Mouse (Mus musculus) stomach, embryonic 16.5 days (tissue): ENCODE results near the gene Mpzl3. TPM values are rescaled to one million over a fixed set of nuclear protein-coding genes. Genes with fewer than 3 reads are reported as not detected.
"Not testable (repeated sequence)": the region's sequence is repeated elsewhere in the genome, so short reads cannot be mapped to it uniquely, and the experiment has no call there.

Experiments
- ATAC-seq: fragments of 200-750 bp; cut with Nextera tagmentation; 2 replicates; pipeline ENCODE4 v1.8.0; 2017; ENCODE audit warnings: moderate number of reproducible peaks, moderate TSS enrichment; ENCODE audit not compliant: insufficient read depth, low FRiP score
- H3K27ac ChIP-seq: fragments of 300-500 bp; sonication (generic); 2 replicates; pipeline ENCODE4 v1.5.1; 2014; ENCODE audit warnings: low read length
- H3K27me3 ChIP-seq: fragments of 300-500 bp; sonication (generic); 2 replicates; pipeline ENCODE4 v1.6.1; 2014; ENCODE audit warnings: low read length, control low read depth, mixed read lengths; ENCODE audit not compliant: control insufficient read depth, insufficient read depth
- H3K36me3 ChIP-seq: fragments of 300-500 bp; sonication (generic); 2 replicates; pipeline ENCODE4 v1.6.1; 2014; ENCODE audit warnings: low read length; ENCODE audit not compliant: control insufficient read depth, insufficient read depth
- H3K4me1 ChIP-seq: fragments of 300-500 bp; sonication (generic); 2 replicates; pipeline ENCODE4 v1.6.1; 2014; ENCODE audit warnings: low read length, control low read depth, mixed read lengths; ENCODE audit not compliant: control insufficient read depth, insufficient read depth
- H3K4me2 ChIP-seq: fragments of 300-500 bp; sonication (generic); 2 replicates; pipeline ENCODE4 v1.6.1; 2014; ENCODE audit warnings: low read depth, low read length, mixed read lengths
- H3K4me3 ChIP-seq: fragments of 300-500 bp; sonication (generic); replicated peaks from 2 replicates; pipeline ENCODE4 v1.5.1; 2014; ENCODE audit warnings: mild to moderate bottlenecking, low read length
- H3K9ac ChIP-seq: fragments of 300-500 bp; sonication (generic); 2 replicates; pipeline ENCODE4 v1.6.1; 2014; ENCODE audit warnings: low read length
- H3K9me3 ChIP-seq: fragments of 300-500 bp; sonication (generic); replicated peaks from 2 replicates; pipeline ENCODE4 v1.6.1; 2016; ENCODE audit warnings: low read length, control low read depth; ENCODE audit not compliant: control insufficient read depth
- WGBS: fragments of 180-500 bp; shearing (Covaris S2); extraction: QIAGEN DNeasy Blood & Tissue Kit; methylation state at CpG from one replicate; pipeline ENCODE4 v1.1.7; 2014; 5-methylcytosine and 5-hydroxymethylcytosine counted together
- polyA plus RNA-seq: library from polyadenylated mRNA; unstranded; fragments of >200 nt; fragmentation: Nextera tagmentation; extraction: Ambion mirVana; gene quantifications from 2 replicates; pipeline ENCODE4 v1.2.1, GENCODE M21; 2015

The Mpzl3 gene
- polyA plus RNA-seq, 1 experiment from 2014 or later, result 15.7 TPM

- Histone ChIP-seq H3K4me2 (no peak overlapping the region), H3K9ac (no peak overlapping the region), H3K9me3 (no peaks in the 10 kb centered on the region), H3K4me1 (no peaks in the 10 kb centered on the region), H3K4me3 (no peak overlapping the region), H3K36me3 (no peaks in the 10 kb centered on the region), H3K27ac (no peak overlapping the region), H3K27me3 (no peaks in the 10 kb centered on the region)
- WGBS, result 8% methylated on average over 3 of the region's 3 CpGs
- ATAC-seq, result no peak
Measured at GRCm38 (mm10) chr9:45022800-45023199, 32.2 kb upstream of the Mpzl3 start.

- H3K9ac ChIP-seq, result no peak overlapping the region
- no peaks in the 10 kb centered on the region for H3K9me3 ChIP-seq
- 54% methylated on average over 3 of the region's 3 CpGs for WGBS
- no peaks in the 10 kb centered on the region for H3K36me3 ChIP-seq
- H3K4me2 ChIP-seq, result no peak overlapping the region
- no peak overlapping the region for H3K27ac ChIP-seq
- H3K4me3 ChIP-seq, result no peak overlapping the region
- H3K4me1 ChIP-seq, result no peaks in the 10 kb centered on the region
- H3K27me3 ChIP-seq, result no peaks in the 10 kb centered on the region
- no peak for ATAC-seq
Measured at GRCm38 (mm10) chr9:45023638-45024037, 31.3 kb upstream of the Mpzl3 start.

- Histone ChIP-seq H3K4me1 (no peaks in the 10 kb centered on the region), H3K36me3 (no peaks in the 10 kb centered on the region), H3K4me2 (no peak overlapping the region), H3K27ac (no peak overlapping the region), H3K9ac (no peak overlapping the region), H3K4me3 (no peak overlapping the region), H3K27me3 (no peaks in the 10 kb centered on the region), H3K9me3 (no peaks in the 10 kb centered on the region)
- no peak for ATAC-seq
- 69% methylated on average over 2 of the region's 2 CpGs for WGBS
Measured at GRCm38 (mm10) chr9:45024187-45024586, 30.8 kb upstream of the Mpzl3 start.

- 0 out of 2 replicates have a peak overlapping the region, but pooled peaks have one; percentile 7 for H3K27ac ChIP-seq
Measured at GRCm38 (mm10) chr9:45027376-45027775, 27.6 kb upstream of the Mpzl3 start.

GRCm38 (mm10) chr9:45030341-45030740, 24.6 kb upstream of the Mpzl3 start:
- no peak overlapping the region for H3K4me2 ChIP-seq
- no peak overlapping the region for H3K27ac ChIP-seq
- H3K27me3 ChIP-seq, result no peaks in the 10 kb centered on the region
- H3K9ac ChIP-seq, result no peak overlapping the region
- no peaks in the 10 kb centered on the region for H3K36me3 ChIP-seq
- H3K4me3 ChIP-seq, result no peak overlapping the region
- no peak for ATAC-seq
- no peaks in the 10 kb centered on the region for H3K4me1 ChIP-seq
- H3K9me3 ChIP-seq, result no peaks in the 10 kb centered on the region
- 70% methylated on average over 6 of the region's 6 CpGs for WGBS

More at GRCm38 (mm10) chr9:45027376-45027775, 27.6 kb upstream of the Mpzl3 start:
- Histone ChIP-seq H3K27me3 (no peaks in the 10 kb centered on the region), H3K9ac (no peak overlapping the region), H3K4me2 (no peak overlapping the region), H3K9me3 (no peaks in the 10 kb centered on the region), H3K4me1 (no peaks in the 10 kb centered on the region), H3K4me3 (no peak overlapping the region), H3K36me3 (no peaks in the 10 kb centered on the region)
- ATAC-seq, result no peak
- 60% methylated on average over 8 of the region's 8 CpGs for WGBS

- Histone ChIP-seq H3K27me3 (no peaks in the 10 kb centered on the region), H3K9ac (no peak overlapping the region), H3K4me1 (no peaks in the 10 kb centered on the region), H3K36me3 (no peaks in the 10 kb centered on the region), H3K27ac (no peak overlapping the region), H3K9me3 (no peaks in the 10 kb centered on the region), H3K4me2 (no peak overlapping the region), H3K4me3 (no peak overlapping the region)
- no peak for ATAC-seq
- 63% methylated on average over 2 of the region's 2 CpGs for WGBS
Measured at GRCm38 (mm10) chr9:45032261-45032660, 22.7 kb upstream of the Mpzl3 start.

GRCm38 (mm10) chr9:45034526-45034925, 20.5 kb upstream of the Mpzl3 start:
- Histone ChIP-seq H3K4me1 (no peaks in the 10 kb centered on the region), H3K4me3 (no peak overlapping the region), H3K9me3 (no peaks in the 10 kb centered on the region), H3K4me2 (no peak overlapping the region), H3K27ac (no peak overlapping the region), H3K27me3 (no peaks in the 10 kb centered on the region), H3K36me3 (no peaks in the 10 kb centered on the region), H3K9ac (no peak overlapping the region)
- WGBS, result 79% methylated on average over 3 of the region's 3 CpGs
- no peak for ATAC-seq

- H3K27me3 ChIP-seq, H3K4me2 ChIP-seq, H3K36me3 ChIP-seq, H3K27ac ChIP-seq, H3K4me1 ChIP-seq, H3K9me3 ChIP-seq, H3K9ac ChIP-seq, ATAC-seq, H3K4me3 ChIP-seq: not testable (repeated sequence)
- 81% methylated on average over 1 of the region's 1 CpGs for WGBS
Measured at GRCm38 (mm10) chr9:45037803-45038202, 17.2 kb upstream of the Mpzl3 start.

- H3K36me3 ChIP-seq, result no peaks in the 10 kb centered on the region
- H3K4me1 ChIP-seq, result peaks cover 7% of the 10 kb centered on the region; the same call in 1 of the 2 replicates
- H3K9me3 ChIP-seq, result no peaks in the 10 kb centered on the region
- no peak for ATAC-seq
- H3K9ac ChIP-seq, result peak within 1 kb of the TSS; percentile 52
- H3K4me2 ChIP-seq, result peak within 1 kb of the TSS; percentile 40
- peak within 1 kb of the TSS; percentile 57; the same call in 1 of the 2 replicates for H3K27ac ChIP-seq
- peak within 1 kb of the TSS; percentile 7; the same call in 1 of the 2 replicates for H3K4me3 ChIP-seq
- WGBS, result 40% methylated on average over 5 of the region's 5 CpGs
- no peaks in the 10 kb centered on the region for H3K27me3 ChIP-seq
Measured at GRCm38 (mm10) chr9:45039499-45039898, 15.5 kb upstream of the Mpzl3 start, which contains the start of gene Mpzl2. Gene Mpzl2 (plus strand): TSS chr9:45039799.
